Mouse (Mus musculus): ENCODE data around the gene Taar8c. TPM values are rescaled to one million over a fixed set of nuclear protein-coding genes. Genes with fewer than 3 reads are reported as not detected.

The Taar8c gene
- total and polyA plus RNA-seq, 3 experiments: not detected

DNA sequence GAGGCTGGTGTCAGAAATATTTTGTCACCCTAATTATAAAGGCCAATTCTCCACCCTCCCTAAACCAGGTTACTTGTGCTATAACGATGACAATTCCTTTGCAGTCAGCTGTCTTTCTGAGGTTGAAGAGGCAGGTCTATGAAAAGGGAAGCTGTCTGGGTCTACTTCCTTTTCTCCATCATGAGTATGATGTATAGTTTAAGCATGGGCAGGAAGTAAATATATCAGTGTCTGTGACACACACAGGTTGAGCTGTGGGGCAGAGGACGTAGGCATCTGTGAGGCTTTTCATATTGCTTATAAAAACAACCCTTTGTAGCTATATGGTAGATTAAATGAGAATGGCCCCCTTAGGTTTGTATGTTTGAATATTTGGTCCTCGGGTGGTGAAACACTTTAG, 42.7 kb downstream of the Taar8c start:
- Histone ChIP-seq H3K4me3 (ENCODE audit: control insufficient read depth in 1 of 2, insufficient read depth in 1 of 2, low read depth in 2 of 2, low read length in 2 of 2) (no peak overlapping the region), H3K9me3 (replicated peaks; ENCODE audit: insufficient read depth, low read length) (no peaks in the 10 kb centered on the region), H3K36me3 (ENCODE audit: control insufficient read depth in 1 of 2, insufficient read depth in 2 of 2, low read length in 2 of 2) (no peaks in the 10 kb centered on the region), H3K27ac (ENCODE audit: control insufficient read depth, low read depth, low read length) (no peak overlapping the region), H3K27me3 (ENCODE audit: control insufficient read depth in 1 of 2, insufficient read depth in 2 of 2, low read length in 2 of 2) (no peaks in the 10 kb centered on the region), H3K79me2 (ENCODE audit: control insufficient read depth, insufficient read depth, low read length, poor library complexity) (no peaks in the 10 kb centered on the region), H3K9ac (ENCODE audit: control insufficient read depth, low read depth, low read length, poor library complexity, severe bottlenecking) (no peak overlapping the region), H3K4me1 (ENCODE audit: control insufficient read depth in 1 of 2, insufficient read depth in 2 of 2, low read length in 2 of 2) (no peaks in the 10 kb centered on the region)
- TF ChIP-seq NRF1 (IDR thresholded peaks at IDR 0.05; ENCODE audit: insufficient read depth, low read depth, low read length, poor library complexity, severe bottlenecking) (no peak), BHLHE40 (IDR thresholded peaks at IDR 0.05; ENCODE audit: borderline replicate concordance, low read depth, low read length) (no peak), MAX (IDR thresholded peaks at IDR 0.05; ENCODE audit: low read length) (no peak), POLR2A (IDR thresholded peaks at IDR 0.05; ENCODE audit: control insufficient read depth in 1 of 2, insufficient read depth in 1 of 2, low read depth in 1 of 2, low read length in 2 of 2, poor library complexity in 1 of 2) (no peak), GATA1 (IDR thresholded peaks at IDR 0.05; ENCODE audit: low read depth, low read length) (no peak), ZC3H11A (IDR thresholded peaks at IDR 0.05; ENCODE audit: low read depth, low read length) (no peak), HCFC1 (IDR thresholded peaks at IDR 0.05; ENCODE audit: low read depth, low read length) (no peak), JUND (IDR thresholded peaks at IDR 0.05; ENCODE audit: low read depth, low read length) (no peak), RAD21 (IDR thresholded peaks at IDR 0.05; ENCODE audit: low read depth, low read length) (no peak), CTCF (IDR thresholded peaks at IDR 0.05 in 2 of 3, conservative IDR thresholded peaks at IDR 0.05 in 1 of 3; ENCODE audit: control insufficient read depth in 1 of 3, insufficient read depth in 1 of 3, low read depth in 2 of 3, low read length in 3 of 3, poor library complexity in 1 of 3, severe bottlenecking in 1 of 3) (no peak), USF2 (IDR thresholded peaks at IDR 0.05; ENCODE audit: borderline replicate concordance in 1 of 2, insufficient read depth in 1 of 2, low read depth in 1 of 2, low read length in 2 of 2) (no peak), USF1 (IDR thresholded peaks at IDR 0.05; ENCODE audit: low read depth, low read length) (no peak), ZNF384 (IDR thresholded peaks at IDR 0.05; ENCODE audit: low read depth, low read length) (no peak), EP300 (IDR thresholded peaks at IDR 0.05; ENCODE audit: low read depth in 1 of 2, low read length in 2 of 2) (no peak), MXI1 (IDR thresholded peaks at IDR 0.05; ENCODE audit: low read depth, low read length) (no peak), ZMIZ1 (IDR thresholded peaks at IDR 0.05; ENCODE audit: low read depth, low read length) (no peak), KAT2A (conservative IDR thresholded peaks at IDR 0.05; ENCODE audit: low read depth, low read length) (no peak), TAL1 (IDR thresholded peaks at IDR 0.05; ENCODE audit: low read length) (no peak)
- DNase-seq (ENCODE audit: low read depth, low spot score): no peak

DNA sequence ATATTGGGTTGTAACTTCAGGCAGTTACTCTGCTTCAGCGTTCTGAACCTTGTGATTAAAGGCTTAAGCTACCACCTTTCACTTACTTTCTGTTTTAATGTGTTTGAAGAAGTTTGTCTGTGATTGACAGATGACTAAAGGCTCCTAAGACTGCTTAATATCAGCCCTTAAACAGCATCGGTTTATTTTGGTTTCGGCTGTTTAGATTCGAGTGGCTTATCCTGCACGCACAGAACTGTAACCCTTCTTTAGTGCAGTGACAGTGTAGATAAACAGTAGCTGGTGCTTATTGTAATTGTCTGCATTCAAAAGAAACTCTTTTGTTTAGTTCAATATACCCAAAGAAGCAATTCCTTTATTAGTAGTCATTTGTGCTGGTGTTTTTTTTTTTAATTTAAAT, 49.7 kb downstream of the Taar8c start:
- Histone ChIP-seq H3K79me2 (ENCODE audit: control insufficient read depth, insufficient read depth, low read length, poor library complexity) (no peaks in the 10 kb centered on the region), H3K36me3 (ENCODE audit: control insufficient read depth in 1 of 2, insufficient read depth in 2 of 2, low read length in 2 of 2) (no peaks in the 10 kb centered on the region), H3K27ac (ENCODE audit: control insufficient read depth, low read depth, low read length) (no peak overlapping the region), H3K9ac (ENCODE audit: control insufficient read depth, low read depth, low read length, poor library complexity, severe bottlenecking) (no peak overlapping the region), H3K9me3 (replicated peaks; ENCODE audit: insufficient read depth, low read length) (no peaks in the 10 kb centered on the region), H3K4me3 (ENCODE audit: control insufficient read depth in 1 of 2, insufficient read depth in 1 of 2, low read depth in 2 of 2, low read length in 2 of 2) (no peak overlapping the region), H3K27me3 (ENCODE audit: control insufficient read depth in 1 of 2, insufficient read depth in 2 of 2, low read length in 2 of 2) (peaks cover 0 to 3% of the 10 kb centered on the region in 2 experiments; a peak in 1 of 4 replicates), H3K4me1 (ENCODE audit: control insufficient read depth in 1 of 2, insufficient read depth in 2 of 2, low read length in 2 of 2) (no peaks in the 10 kb centered on the region)
- no peak for DNase-seq (ENCODE audit: low read depth, low spot score)
- no peak for TF ChIP-seq USF1 (IDR thresholded peaks at IDR 0.05; ENCODE audit: low read depth, low read length)
- no peak for TF ChIP-seq ZMIZ1 (IDR thresholded peaks at IDR 0.05; ENCODE audit: low read depth, low read length)
- no peak for TF ChIP-seq JUND (IDR thresholded peaks at IDR 0.05; ENCODE audit: low read depth, low read length)
- TF ChIP-seq POLR2AphosphoS2 (IDR thresholded peaks at IDR 0.05; ENCODE audit: low read length): no peak

Other genes starting within 250 kb of the Taar8c start
- gene Vnn1, start 207.2 kb downstream of the Taar8c start, total RNA-seq (2012; rRNA removed): not detected in 2 replicates
- not detected for gene Vnn1, start 207.2 kb downstream of the Taar8c start, polyA plus RNA-seq (2012; ENCODE audit: insufficient read depth in 1 of 2, insufficient read length in 2 of 2, low read depth in 1 of 2, low replicate concordance in 2 of 2, missing spikeins in 1 of 2)
- not detected in 2 replicates for gene Taar1, start 181.6 kb downstream of the Taar8c start, total RNA-seq (2012; rRNA removed)
- not detected for gene Taar1, start 181.6 kb downstream of the Taar8c start, polyA plus RNA-seq (2012; ENCODE audit: insufficient read depth in 1 of 2, insufficient read length in 2 of 2, low read depth in 1 of 2, low replicate concordance in 2 of 2, missing spikeins in 1 of 2)
- gene Taar2, start 163.3 kb downstream of the Taar8c start, total RNA-seq (2012; rRNA removed): not detected in 2 replicates
- not detected for gene Taar2, start 163.3 kb downstream of the Taar8c start, polyA plus RNA-seq (2012; ENCODE audit: insufficient read depth in 1 of 2, insufficient read length in 2 of 2, low read depth in 1 of 2, low replicate concordance in 2 of 2, missing spikeins in 1 of 2)
- gene Taar3, start 152.4 kb downstream of the Taar8c start, total RNA-seq (2012; rRNA removed): not detected in 2 replicates
- gene Taar3, start 152.4 kb downstream of the Taar8c start, polyA plus RNA-seq (2012; ENCODE audit: insufficient read depth in 1 of 2, insufficient read length in 2 of 2, low read depth in 1 of 2, low replicate concordance in 2 of 2, missing spikeins in 1 of 2): not detected
- gene Taar4, start 141.4 kb downstream of the Taar8c start, total RNA-seq (2012; rRNA removed): not detected in 2 replicates
- gene Taar4, start 141.4 kb downstream of the Taar8c start, polyA plus RNA-seq (2012; ENCODE audit: insufficient read depth in 1 of 2, insufficient read length in 2 of 2, low read depth in 1 of 2, low replicate concordance in 2 of 2, missing spikeins in 1 of 2): not detected
- gene Taar5, start 131.2 kb downstream of the Taar8c start, total RNA-seq (2012; rRNA removed): not detected in 2 replicates
- gene Taar5, start 131.2 kb downstream of the Taar8c start, polyA plus RNA-seq (2012; ENCODE audit: insufficient read depth in 1 of 2, insufficient read length in 2 of 2, low read depth in 1 of 2, low replicate concordance in 2 of 2, missing spikeins in 1 of 2): not detected
- not detected in 2 replicates for gene Taar6, start 116.3 kb downstream of the Taar8c start, total RNA-seq (2012; rRNA removed)
- not detected for gene Taar6, start 116.3 kb downstream of the Taar8c start, polyA plus RNA-seq (2012; ENCODE audit: insufficient read depth in 1 of 2, insufficient read length in 2 of 2, low read depth in 1 of 2, low replicate concordance in 2 of 2, missing spikeins in 1 of 2)
- gene Taar7a, start 108.4 kb downstream of the Taar8c start, total RNA-seq (2012; rRNA removed): not detected in 2 replicates
- not detected for gene Taar7a, start 108.4 kb downstream of the Taar8c start, polyA plus RNA-seq (2012; ENCODE audit: insufficient read depth in 1 of 2, insufficient read length in 2 of 2, low read depth in 1 of 2, low replicate concordance in 2 of 2, missing spikeins in 1 of 2)
- not detected in 2 replicates for gene Taar7b, start 102.0 kb downstream of the Taar8c start, total RNA-seq (2012; rRNA removed)
- gene Taar7b, start 102.0 kb downstream of the Taar8c start, polyA plus RNA-seq (2012; ENCODE audit: insufficient read depth in 1 of 2, insufficient read length in 2 of 2, low read depth in 1 of 2, low replicate concordance in 2 of 2, missing spikeins in 1 of 2): not detected
- gene Taar7d, start 74.7 kb downstream of the Taar8c start, total RNA-seq (2012; rRNA removed): not detected in 2 replicates
- gene Taar7d, start 74.7 kb downstream of the Taar8c start, polyA plus RNA-seq (2012; ENCODE audit: insufficient read depth in 1 of 2, insufficient read length in 2 of 2, low read depth in 1 of 2, low replicate concordance in 2 of 2, missing spikeins in 1 of 2): not detected
- gene Taar7e, start 64.3 kb downstream of the Taar8c start, total RNA-seq (2012; rRNA removed): not detected in 2 replicates
- gene Taar7e, start 64.3 kb downstream of the Taar8c start, polyA plus RNA-seq (2012; ENCODE audit: insufficient read depth in 1 of 2, insufficient read length in 2 of 2, low read depth in 1 of 2, low replicate concordance in 2 of 2, missing spikeins in 1 of 2): not detected
- not detected in 2 replicates for gene Taar7f, start 52.4 kb downstream of the Taar8c start, total RNA-seq (2012; rRNA removed)
- not detected for gene Taar7f, start 52.4 kb downstream of the Taar8c start, polyA plus RNA-seq (2012; ENCODE audit: insufficient read depth in 1 of 2, insufficient read length in 2 of 2, low read depth in 1 of 2, low replicate concordance in 2 of 2, missing spikeins in 1 of 2)
- not detected in 2 replicates for gene Taar8a, start 25.4 kb downstream of the Taar8c start, total RNA-seq (2012; rRNA removed)
- not detected for gene Taar8a, start 25.4 kb downstream of the Taar8c start, polyA plus RNA-seq (2012; ENCODE audit: insufficient read depth in 1 of 2, insufficient read length in 2 of 2, low read depth in 1 of 2, low replicate concordance in 2 of 2, missing spikeins in 1 of 2)
- gene Taar8b, start 9.6 kb downstream of the Taar8c start, total RNA-seq (2012; rRNA removed): not detected in 2 replicates
- not detected for gene Taar8b, start 9.6 kb downstream of the Taar8c start, polyA plus RNA-seq (2012; ENCODE audit: insufficient read depth in 1 of 2, insufficient read length in 2 of 2, low read depth in 1 of 2, low replicate concordance in 2 of 2, missing spikeins in 1 of 2)
- gene Taar9, start 7.6 kb upstream of the Taar8c start, total RNA-seq (2012; rRNA removed): not detected in 2 replicates
- gene Taar9, start 7.6 kb upstream of the Taar8c start, polyA plus RNA-seq (2012; ENCODE audit: insufficient read depth in 1 of 2, insufficient read length in 2 of 2, low read depth in 1 of 2, low replicate concordance in 2 of 2, missing spikeins in 1 of 2): not detected
- gene Stx7, start 47.4 kb upstream of the Taar8c start, total RNA-seq (2012; rRNA removed): 32.6 and 36.1 TPM in 2 replicates
- 10 to 100 TPM in 1 of 2 experiments, not detected in 1; 37.7 TPM for gene Stx7, start 47.4 kb upstream of the Taar8c start, polyA plus RNA-seq (2012; ENCODE audit: insufficient read depth in 1 of 2, insufficient read length in 2 of 2, low read depth in 1 of 2, low replicate concordance in 2 of 2, missing spikeins in 1 of 2)
- gene Moxd1, start 121.6 kb upstream of the Taar8c start, total RNA-seq (2012; rRNA removed): not detected in 2 replicates
- not detected for gene Moxd1, start 121.6 kb upstream of the Taar8c start, polyA plus RNA-seq (2012; ENCODE audit: insufficient read depth in 1 of 2, insufficient read length in 2 of 2, low read depth in 1 of 2, low replicate concordance in 2 of 2, missing spikeins in 1 of 2)